Mouse (Mus musculus): ENCODE measurements around the gene Inmt. TPM values are rescaled to one million over a fixed set of nuclear protein-coding genes. Genes with fewer than 3 reads are reported as not detected.

Gene Inmt
- total RNA-seq, 2 experiments from 2014 or later: not detected

Other genes starting within 250 kb of the Inmt start
- 1.8 and 16.3 TPM in 2 replicates for gene Nod1, start 202.4 kb downstream of the Inmt start, total RNA-seq (2015; ENCODE audit: low replicate concordance)
- 0.98 and 2.3 TPM in 2 replicates for gene Nod1, start 202.4 kb downstream of the Inmt start, total RNA-seq (2017; ENCODE audit: low replicate concordance)
- gene Ggct, start 182.1 kb downstream of the Inmt start, total RNA-seq (2015; ENCODE audit: low replicate concordance): 6.8 TPM in 1 of 2 replicates, not detected in the other
- 1.0 and 1.6 TPM in 2 replicates for gene Ggct, start 182.1 kb downstream of the Inmt start, total RNA-seq (2017; ENCODE audit: low replicate concordance)
- gene Gars, start 137.0 kb downstream of the Inmt start, total RNA-seq (2015; ENCODE audit: low replicate concordance): 28.5 and 46.1 TPM in 2 replicates
- gene Gars, start 137.0 kb downstream of the Inmt start, total RNA-seq (2017; ENCODE audit: low replicate concordance): 45.3 and 48.4 TPM in 2 replicates
- gene Crhr2, start 42.0 kb downstream of the Inmt start, total RNA-seq (2015; ENCODE audit: low replicate concordance): not detected in 2 replicates
- not detected in 2 replicates for gene Crhr2, start 42.0 kb downstream of the Inmt start, total RNA-seq (2017; ENCODE audit: low replicate concordance)
- gene Mindy4, start 28.3 kb upstream of the Inmt start, total RNA-seq (2015; ENCODE audit: low replicate concordance): 2.5 TPM in 1 of 2 replicates, not detected in the other
- 0.26 TPM in 1 of 2 replicates, not detected in the other for gene Mindy4, start 28.3 kb upstream of the Inmt start, total RNA-seq (2017; ENCODE audit: low replicate concordance)
- gene Aqp1, start 161.4 kb upstream of the Inmt start, total RNA-seq (2015; ENCODE audit: low replicate concordance): 700 and 745 TPM in 2 replicates
- gene Aqp1, start 161.4 kb upstream of the Inmt start, total RNA-seq (2017; ENCODE audit: low replicate concordance): 1,033 and 1,282 TPM in 2 replicates
- 0.84 TPM in 1 of 2 replicates, not detected in the other for gene Ghrhr, start 201.3 kb upstream of the Inmt start, total RNA-seq (2015; ENCODE audit: low replicate concordance)
- not detected in 2 replicates for gene Ghrhr, start 201.3 kb upstream of the Inmt start, total RNA-seq (2017; ENCODE audit: low replicate concordance)